Mouse (Mus musculus): ENCODE data around the gene Nhlh2.
A peak's percentile ranks its signal among the peaks of the same experiment; 100 is the strongest.

Gene Nhlh2

DNA sequence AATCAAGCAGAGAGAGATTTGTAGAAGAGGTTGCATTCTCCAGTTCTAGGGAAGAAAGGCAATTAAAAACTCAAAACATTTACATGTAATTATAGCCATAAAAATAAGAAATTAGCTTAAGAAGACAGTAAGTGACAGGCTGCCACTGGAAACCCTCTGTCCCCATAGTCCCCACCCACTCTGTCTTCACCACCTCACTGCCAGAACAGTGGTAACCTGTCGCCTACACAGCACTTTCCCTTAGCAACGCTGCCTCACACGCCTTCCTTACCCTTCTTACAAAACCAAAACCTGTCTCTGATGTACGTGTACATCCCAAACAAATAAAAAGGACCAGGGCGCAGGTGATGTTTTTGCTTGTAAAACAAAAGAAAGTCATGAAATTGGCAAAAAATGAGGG lies 15.8 kb downstream of the Nhlh2 start:
- DNase-seq = no peak

DNA sequence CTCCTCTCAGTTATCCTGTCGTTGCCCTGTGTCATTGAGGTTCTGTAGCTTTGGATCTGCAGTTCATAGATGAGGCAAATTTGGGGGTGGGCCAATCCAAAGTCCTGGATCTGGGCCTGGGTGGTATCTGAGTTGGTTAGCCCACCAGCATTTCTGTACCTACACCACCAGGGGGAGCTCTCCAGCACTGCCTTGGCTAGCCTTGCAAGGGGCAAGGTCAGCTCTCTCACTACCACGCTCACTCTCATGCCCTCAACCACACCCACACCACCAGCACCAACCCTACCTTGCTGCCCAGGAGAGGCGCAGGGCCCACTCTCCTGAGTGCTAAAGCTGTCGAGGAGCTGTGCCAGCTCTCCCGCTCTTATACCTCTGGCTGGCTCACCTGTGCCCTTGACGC lies 18.0 kb downstream of the Nhlh2 start:
- peak in 1 of 2 experiments; percentile 6 for DNase-seq

DNA sequence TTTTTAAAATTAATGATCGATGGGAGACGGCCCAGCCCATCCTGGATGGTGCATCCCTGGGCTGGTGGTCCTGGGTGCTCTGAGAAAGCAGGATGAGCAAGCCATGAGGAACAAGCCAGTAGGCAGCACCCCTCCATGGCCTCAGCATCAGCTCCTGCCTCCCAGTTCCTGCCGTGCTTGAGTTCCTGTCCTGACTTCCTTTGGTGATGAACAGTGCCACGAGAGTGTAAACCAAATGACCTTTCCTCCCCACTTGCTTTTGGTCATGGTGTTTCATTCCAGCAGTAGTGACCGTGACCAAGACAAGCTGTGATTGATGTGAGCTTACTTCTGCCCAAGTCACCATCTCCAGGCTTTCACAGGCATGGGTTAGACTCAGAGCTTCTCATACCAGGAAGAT lies 27.9 kb downstream of the Nhlh2 start:
- DNase-seq = no peak

DNA sequence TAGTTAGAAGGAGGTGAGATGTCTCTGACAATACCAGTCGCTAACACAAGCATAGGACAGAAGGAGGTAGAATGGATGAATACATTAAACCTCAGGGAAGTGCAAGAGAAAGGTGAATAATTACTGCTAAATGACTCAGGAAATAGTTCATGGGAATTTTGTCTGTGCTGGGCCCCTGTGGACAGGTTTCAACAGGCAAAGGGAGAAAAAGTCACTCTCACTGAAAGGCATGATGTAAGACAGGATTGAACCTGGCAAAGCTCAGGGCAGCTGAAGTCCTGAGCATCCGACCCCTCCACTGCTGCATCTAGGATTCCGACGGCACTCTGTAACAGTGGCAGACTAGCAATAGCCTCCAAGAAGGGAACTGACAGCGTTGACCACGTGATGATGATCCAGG lies 28.7 kb downstream of the Nhlh2 start:
- no peak for DNase-seq

DNA sequence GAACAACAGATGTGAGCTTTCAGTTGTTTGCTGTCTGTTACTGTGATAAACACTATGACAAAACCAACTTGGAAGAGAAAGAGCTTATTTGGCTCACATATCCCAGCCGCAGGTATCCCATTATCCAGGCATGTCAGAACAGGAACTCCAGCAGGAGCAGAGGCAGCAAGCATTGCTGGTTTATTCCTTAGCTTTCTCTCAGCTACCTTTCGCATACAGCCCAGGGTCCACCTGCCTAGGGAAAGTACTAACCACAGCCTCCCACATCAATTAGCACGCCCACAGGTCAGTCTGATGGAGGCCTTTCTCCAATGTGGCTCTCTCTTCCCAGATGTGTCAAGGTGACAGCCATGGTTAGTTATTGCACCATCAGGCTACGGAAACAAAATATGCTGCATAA lies 31.8 kb downstream of the Nhlh2 start:
- no peak for DNase-seq

GRCm38 (mm10) chr3:102045071-102045470 lies 35.2 kb downstream of the Nhlh2 start:
- DNase-seq = no peak

- no peak for DNase-seq
Measured at GRCm38 (mm10) chr3:102047532-102047931, 37.7 kb downstream of the Nhlh2 start.

DNA sequence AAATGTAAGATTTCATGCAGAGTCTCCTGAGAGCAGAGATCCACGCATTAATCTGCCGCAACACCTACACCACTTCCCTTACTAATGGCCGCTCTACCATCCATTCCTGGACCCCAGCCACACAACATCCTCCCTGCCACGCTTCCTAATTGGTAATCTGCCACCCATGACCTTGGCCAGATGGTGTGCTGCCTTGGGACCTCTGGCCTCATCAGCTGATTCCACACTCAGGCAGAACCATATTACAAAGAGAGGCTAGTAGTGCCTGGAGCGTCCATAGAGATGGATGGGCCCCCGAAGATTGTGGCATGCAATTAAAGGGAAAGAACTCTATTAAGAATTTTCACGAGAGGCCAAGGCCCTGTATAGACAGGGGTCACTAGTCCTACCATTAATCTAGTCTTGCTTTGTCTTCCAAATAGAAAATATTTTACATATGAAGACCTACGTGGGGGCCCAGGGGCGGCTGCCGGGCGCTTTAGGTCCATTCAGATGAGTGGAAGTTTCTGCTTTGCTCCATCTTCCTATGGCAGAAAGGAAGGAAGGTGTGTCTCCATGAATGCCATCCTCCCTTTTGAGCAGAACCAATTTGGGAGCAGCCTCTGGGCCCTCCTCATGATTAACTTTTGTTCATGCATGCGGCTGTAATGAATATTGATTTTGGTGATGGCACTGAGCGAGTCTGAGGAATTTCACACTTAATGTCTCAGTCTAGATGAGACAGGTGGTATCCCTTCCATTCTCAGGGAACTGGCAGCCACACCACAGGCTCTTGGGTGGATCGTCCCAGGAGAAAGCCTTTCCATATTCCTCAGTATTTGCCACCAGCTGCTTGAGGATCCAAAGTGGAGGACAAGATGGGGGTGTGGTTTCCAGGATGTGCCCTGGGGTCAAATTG lies 39.6 kb downstream of the Nhlh2 start:
- no peak for DNase-seq

GRCm38 (mm10) chr3:102052036-102052435 lies 42.2 kb downstream of the Nhlh2 start:
- no peak for DNase-seq

DNA sequence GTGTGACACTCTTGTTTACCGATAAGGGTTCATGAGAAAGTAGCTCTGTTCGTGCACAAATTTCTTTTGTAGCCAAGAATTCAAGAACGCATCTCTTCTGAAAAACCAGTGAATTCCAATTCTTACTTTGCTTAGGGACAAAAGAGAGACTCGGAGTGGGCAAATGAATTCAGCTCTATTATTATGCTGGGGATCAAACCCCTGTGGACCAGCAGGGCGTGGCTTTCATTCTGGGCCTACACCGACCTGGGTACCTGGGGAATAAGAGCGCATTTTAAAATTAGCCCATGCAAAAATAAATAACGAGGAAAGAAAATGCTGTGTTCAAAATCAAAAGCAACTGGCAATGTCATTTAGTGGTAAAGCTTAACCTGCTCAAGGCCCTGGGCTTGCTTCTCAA lies 43.4 kb downstream of the Nhlh2 start:
- no peak for DNase-seq

GRCm38 (mm10) chr3:102055878-102056277 lies 46.0 kb downstream of the Nhlh2 start:
- no peak for DNase-seq

- no peak for DNase-seq
Measured at GRCm38 (mm10) chr3:102060065-102060464, 50.2 kb downstream of the Nhlh2 start.

GRCm38 (mm10) chr3:102061923-102062670 lies 52.2 kb downstream of the Nhlh2 start:
- DNase-seq = peak; percentile 19 to 34

GRCm38 (mm10) chr3:102062671-102063010 lies 52.8 kb downstream of the Nhlh2 start:
- no peak for DNase-seq

DNA sequence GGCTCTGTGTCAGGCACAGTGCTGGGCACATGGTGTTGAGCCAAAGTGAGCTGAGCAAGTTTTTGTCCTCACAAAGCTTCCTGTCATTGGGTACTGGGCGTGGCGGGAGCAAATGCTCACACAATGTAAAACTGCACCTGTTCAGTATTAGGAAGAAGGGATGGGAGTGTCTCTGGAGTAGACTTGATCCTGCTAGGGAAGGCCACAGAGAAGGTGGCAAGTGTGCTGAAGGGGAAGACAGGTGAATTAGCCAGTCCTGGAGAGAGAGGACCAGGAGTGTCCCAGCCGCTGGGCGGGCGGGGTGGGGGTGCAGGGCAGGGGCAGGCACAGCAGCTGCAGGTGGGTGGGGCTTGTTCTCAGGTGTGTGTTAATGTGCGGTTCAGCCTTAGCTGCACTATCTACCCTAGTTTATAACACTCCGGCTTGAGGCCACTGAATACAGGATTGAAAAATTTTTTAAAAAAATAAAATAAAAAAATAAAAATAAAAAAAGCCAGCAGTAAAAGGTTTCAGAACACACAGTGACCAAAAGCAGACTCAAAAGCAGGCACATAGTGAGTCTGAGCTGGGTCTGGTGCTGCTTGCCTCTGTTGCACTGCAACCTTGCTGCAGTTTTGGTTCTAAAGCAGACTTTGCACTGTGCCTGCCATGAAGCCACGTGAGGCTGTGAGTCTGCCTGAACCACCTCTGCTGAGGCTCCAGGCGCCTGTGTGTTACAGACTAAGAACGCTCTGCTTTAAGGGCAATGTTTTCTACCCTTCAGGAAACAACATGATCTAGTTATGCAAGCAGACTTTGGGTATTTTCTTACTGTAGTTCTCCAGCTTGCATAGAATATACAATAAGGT lies 53.6 kb downstream of the Nhlh2 start:
- no peak for DNase-seq

GRCm38 (mm10) chr3:102064566-102064965 lies 54.7 kb downstream of the Nhlh2 start:
- DNase-seq = no peak

All from thymus, postnatal 36 days (tissue).